Mouse (Mus musculus): ENCODE results near the gene Gm45808.
"Not testable (repeated sequence)": the region's sequence is repeated elsewhere in the genome, so short reads cannot be mapped to it uniquely, and the experiment has no call there.

Gene Gm45808

DNA sequence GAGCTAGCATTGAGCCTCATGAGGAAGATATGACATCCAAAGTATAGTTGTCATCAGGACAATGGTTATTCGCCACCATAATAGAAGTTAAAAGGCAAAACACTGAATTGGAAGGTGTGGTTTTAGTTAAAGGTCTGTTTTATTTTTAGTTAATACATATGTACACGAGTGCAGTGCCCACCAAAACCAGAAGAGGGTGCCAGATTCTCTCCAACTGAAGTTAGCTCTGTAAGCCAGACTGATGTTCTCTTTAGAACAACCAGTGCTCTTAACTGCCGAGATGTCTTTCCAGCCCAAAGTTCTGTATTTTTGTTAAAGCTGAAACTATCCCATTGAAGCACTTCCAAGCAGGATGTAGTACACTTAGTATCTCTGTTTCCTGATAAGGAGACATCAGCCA, 15.7 kb downstream of the Gm45808 start:
- DNase-seq (ENCODE audit: low spot score in 2 of 2), result peak in 1 of 2 experiments; percentile 57

DNA sequence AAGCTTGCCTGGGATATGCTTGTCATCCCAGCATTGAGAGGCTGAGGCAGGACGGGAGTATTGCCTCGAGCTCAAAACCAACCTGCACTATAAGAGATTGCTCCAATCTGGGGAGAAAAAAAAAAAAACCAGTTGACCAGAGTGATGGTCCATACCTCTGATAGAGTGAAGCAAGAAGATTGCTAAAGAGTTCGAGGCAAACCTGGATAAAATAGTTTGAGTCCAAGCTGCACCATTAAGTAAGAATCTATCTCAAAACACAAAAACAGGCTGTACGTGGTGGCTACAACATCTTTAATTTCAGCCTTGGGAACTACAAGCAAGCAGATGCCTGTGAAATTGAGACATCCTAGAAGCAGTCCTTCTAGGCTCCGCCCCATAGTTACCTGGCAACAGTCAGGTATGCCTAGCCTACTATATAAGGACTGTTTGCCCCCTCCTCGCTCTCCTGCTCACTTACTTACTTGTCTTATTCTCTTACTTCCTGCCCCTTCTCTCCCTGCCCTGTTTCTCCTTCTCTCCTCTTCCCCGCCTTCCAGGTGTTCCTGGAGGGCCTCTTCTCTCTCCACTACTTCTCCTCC, 19.4 kb downstream of the Gm45808 start:
- DNase-seq (ENCODE audit: low spot score in 2 of 2), result no peak

DNA sequence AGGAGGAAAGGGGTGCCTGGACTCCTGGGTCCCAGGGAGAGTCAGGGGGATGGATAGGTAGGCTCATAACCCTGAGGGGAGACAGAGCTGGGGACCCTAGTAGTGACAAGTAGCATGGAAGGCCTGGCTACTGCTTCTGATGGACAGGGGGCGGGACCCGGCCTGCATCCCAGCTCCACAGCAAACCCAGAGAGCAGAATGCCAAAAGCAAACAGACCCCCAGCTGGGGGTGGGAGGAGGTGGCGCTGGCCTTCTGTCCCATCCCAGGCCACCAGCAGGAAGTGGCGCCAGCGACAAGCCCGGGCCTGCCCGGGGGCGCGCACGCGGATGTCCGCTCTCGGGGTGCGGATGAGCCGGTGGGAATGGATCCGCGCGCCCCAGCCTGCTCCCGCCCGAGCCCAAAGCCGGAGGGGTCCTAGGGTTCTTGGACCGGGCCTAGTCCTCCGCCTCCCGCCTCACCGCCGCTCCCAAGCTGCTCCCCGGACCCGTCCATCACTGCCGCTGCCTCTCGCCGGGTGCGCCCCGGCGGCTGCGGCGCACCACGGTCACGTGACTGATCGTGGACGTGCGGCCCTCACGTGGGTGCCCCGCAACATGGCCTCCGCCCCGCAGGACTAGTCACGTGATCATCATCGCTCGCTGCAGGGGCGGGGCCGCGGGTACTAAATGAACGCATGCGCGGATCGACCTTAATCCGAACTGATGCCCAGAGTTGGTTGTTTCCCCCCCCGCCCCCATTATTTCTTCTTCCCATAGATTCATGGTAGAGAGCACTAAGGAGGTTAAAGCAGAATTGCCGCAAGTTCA, 20.1 kb downstream of the Gm45808 start, which contains the start of gene Bax:
Gene Bax, minus strand, starts transcription at position 616 of the 807 bp plus-strand sequence.
- peak; percentile 90 to 95 for DNase-seq (ENCODE audit: low spot score in 2 of 2)

DNA sequence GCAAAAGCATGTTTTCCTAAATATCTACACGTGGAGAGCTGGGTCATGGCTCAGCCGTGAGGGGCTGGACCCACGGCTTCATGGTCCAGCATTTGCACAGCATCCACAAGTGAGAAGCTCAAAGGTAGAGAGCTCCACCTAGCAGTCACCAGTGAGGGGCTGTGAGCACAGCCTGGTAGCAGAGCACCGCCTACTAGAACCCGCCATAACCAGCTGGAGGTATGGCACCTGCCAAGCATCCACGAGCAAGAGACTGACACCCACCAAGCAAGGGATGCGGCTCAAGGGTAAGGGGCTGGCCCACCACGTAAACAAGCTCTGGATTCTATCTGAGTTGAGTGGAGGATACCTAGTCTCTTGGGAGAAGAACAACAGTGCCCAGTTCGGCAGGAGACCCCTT, 21.1 kb downstream of the Gm45808 start:
- no peak for DNase-seq (ENCODE audit: low spot score in 2 of 2)

DNA sequence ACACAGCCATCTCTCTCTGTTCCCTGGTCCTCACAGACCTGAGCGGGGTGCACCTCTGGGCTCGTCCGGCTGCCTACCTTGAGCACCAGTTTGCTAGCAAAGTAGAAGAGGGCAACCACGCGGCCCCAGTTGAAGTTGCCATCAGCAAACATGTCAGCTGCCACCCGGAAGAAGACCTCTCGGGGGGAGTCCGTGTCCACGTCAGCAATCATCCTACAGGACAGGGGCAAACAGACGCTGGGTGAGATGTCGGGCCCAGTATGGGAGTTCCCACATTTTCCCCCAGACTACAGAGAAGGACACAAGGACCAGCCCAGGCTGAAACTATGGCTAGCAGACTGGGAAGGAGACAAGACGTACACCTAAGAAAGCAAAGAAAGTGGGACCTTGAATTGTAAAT, 21.5 kb downstream of the Gm45808 start:
- DNase-seq (ENCODE audit: low spot score in 2 of 2), result no peak

DNA sequence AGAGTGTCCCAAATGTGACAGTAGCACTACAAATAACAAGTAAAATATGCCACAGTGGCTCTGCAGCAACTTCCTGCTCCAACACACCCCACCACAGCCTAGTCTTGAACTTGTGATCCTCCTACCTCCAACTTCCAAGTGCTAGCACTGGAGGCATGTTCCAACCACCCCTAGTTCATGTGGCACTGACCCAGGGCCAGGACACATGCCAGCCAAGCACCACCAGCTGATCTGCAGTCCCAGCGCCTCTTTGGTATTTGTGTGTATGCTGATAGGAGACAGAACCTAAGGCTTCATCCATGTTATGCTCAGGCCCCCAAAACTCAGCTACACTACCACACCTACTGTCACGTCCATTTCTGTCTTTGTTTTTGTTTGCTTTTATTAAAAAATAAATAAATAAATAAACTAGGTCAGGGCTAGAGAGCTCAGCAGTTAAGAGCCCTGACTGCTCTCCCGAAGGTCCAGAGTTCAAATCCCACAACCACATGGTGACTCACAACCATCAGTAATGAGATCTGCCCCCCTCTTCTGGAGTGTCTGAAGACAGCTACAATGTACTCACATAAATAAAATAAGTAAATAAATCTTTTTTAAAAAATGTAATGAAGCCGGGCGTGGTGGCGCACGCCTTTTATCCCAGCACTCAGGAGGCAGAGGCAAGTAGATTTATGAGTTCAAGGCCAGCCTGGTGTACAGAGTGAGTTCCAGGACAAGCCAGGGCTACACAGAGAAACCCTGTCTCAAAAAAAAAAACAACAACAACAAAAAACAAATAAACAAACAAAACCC, 22.4 kb downstream of the Gm45808 start:
- DNase-seq (ENCODE audit: low spot score in 2 of 2), result no peak

DNA sequence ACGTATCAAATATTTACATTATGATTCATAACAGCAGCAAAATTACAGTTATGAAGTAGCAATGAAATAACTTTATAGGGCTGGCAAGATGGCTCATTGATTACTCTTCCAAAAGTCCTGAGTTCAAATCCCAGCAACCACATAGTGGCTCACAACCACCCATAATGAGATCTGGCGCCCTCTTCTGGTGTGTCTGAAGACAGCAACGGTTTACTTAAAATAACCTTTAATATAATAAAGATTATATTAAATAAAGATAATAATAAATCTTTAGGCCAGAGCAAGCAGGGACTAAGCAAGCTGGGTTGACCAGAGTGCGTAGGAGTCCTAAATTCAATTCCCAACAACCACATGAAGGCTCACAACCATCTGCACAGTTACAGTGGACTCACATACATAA, 23.7 kb downstream of the Gm45808 start:
- not testable (repeated sequence) for DNase-seq (ENCODE audit: low spot score in 2 of 2)

DNA sequence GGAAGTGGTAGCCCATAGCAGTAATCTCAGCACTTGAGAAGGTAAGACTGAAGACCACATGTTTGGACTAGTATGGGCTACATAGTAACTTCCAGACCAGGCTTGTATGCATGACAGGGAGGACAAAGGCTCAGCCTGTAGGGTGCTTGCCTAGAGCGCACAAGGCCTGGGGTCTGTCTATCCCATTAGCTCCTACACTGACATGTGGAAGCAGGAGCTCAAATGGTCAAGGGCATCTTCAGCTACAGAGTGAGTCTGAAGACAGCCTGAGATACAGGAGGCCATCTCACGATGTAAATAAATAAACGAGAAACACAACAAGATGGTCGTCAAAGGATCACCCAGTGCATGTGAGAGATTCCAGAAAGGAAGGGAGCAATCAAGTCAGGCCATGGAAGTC, 24.3 kb downstream of the Gm45808 start:
- DNase-seq (ENCODE audit: low spot score in 2 of 2), result no peak

DNA sequence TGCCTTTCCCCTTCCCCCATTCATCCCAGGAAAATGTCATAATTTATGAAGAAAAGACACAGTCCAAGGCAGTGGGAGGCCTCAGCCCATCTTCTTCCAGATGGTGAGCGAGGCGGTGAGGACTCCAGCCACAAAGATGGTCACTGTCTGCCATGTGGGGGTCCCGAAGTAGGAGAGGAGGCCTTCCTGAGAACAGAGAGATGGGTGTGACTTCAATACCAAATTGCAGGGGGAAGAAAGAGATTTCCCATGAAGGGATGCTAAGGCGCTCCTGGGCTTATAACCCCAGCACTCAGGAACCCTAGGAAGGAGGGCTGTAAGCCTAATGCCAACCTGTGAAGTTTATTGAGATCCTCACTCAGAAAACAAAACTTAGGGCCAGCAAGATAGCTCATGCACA, 24.8 kb downstream of the Gm45808 start:
- DNase-seq (ENCODE audit: low spot score in 2 of 2), result no peak

DNA sequence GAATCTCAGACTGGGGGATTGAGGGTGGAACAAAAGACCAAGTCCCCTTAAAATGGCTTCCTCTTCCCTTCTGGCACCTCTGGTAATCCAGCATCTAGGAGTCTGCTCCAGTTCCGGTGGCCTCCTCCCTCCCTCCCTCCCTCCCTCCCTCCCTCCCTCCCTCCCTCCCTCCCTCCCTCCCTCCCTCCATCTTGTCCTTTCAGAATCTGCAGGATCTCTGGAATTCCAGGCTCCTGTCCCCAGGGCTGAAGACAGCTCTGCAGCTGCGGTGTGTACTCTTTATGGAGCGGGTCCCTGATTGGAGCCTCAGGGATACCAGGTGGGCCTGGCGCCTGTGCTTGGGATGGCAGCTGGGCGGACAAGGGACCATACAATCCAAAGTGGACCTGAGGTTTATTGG, 25.3 kb downstream of the Gm45808 start:
- DNase-seq (ENCODE audit: low spot score in 2 of 2), result no peak

DNA sequence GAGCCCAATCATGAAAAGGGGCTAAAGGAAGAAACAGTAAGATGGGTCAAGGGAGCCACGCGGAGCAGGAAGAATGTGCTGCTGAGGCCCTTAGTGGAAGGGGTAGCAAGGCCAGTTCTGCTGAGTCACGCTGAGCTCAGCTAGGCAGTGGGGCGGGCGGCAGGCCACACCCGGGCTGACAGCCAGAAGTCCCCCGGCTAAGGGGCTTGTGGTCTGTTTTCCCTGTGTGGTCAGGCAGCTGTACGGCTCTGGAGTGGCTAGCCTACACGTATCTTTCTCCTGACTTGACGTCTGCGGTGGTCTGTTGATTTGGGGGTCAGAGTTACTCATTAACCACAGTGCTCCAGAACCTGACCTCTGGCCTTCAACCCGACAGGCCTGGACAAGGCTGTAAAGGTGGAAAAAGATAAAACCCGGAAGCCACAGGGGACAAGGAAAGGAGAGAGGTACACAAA, 25.7 kb downstream of the Gm45808 start:
- DNase-seq (ENCODE audit: low spot score in 2 of 2), result peak; percentile 79 to 82

DNA sequence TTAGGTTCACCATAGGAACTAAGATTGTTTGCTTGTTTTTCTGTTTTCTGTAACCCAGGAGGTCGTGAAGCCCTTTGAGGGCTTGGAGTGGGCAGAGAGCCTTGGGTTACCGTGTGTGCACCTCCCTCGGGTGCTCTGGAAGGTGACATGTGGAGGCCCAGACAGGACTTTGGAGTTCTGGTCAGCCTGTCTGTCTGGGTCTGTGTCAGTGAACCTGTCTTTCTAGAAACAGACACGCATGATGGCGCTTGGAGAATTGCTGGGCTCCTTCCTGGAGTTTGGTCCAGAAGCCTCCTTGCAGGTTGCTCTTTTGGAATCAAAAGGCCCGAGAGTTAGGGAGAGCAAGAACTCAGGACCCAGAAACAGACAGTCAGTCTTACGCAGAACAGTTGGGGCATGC, 26.2 kb downstream of the Gm45808 start:
- no peak for DNase-seq (ENCODE audit: low spot score in 2 of 2)

DNA sequence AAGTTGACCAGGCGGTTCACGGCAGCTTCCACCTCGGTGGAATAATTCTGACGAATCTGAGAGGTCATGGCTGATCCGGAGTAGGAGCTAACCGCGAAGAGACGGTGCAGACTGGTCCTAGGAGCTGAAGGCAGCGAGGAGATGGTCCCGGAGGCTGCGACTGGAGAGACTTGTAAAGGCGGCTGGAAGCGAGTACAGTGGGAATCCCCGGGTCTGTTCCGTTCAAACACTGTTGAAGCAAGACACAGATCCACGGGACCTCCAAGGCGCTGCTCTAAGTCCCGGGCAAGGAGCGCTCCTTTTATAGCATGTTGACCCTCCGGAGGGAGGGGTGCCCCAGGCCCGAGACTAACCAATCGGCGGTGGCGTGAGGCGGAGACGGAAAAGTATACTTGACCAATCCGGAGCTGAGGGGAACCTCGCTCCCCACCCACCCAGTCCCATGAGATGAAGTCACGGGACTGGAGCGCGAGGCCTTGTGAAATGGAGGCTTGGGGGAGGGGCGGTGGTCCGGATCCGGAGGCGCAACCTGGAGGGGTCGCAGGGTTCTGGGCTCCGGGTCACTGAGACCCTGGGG, 27.0 kb downstream of the Gm45808 start, which contains the start of gene Ftl1:
Gene Ftl1, minus strand, starts transcription at position 321 of the 577 bp plus-strand sequence.
- DNase-seq (ENCODE audit: low spot score in 2 of 2), result peak; percentile 91 to 97

DNA sequence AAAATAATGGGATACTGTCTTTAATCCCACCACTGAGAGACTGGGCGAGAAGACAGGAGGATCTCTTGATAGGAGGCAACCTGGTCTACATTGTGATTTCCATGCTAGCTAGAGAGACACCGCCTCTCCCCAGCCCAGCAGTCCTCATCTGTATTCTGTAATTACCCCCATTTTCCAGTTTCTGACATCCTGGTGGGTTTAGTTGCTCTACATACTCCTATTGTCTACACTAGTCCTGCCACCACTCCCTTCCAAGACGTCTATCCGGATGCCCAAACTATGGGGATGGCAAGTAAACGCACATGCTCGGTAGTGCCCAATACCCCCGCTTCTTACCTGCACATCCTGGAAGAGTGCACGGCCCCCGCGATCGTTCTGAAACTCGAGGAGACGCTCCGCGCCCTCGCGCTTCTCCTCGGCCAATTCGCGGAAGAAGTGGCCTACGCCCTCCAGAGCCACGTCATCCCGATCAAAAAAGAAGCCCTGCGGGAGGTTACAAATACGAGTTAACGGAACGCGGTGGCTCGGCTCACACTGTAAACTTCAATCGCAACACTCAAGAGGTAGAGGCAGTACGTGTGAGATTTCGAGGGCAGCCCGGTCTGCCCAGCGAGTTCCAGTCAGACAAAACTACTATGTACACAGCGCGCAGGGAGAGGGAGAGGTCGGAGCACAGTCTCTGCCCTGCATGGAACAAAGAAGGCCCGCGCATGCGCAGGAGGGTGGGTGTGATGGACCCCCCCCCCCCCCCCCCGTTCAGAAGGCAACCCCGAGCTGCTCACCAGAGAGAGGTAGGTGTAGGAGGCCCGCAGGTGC, 27.7 kb downstream of the Gm45808 start:
- peak; percentile 46 to 72 for DNase-seq (ENCODE audit: low spot score in 2 of 2)

DNA sequence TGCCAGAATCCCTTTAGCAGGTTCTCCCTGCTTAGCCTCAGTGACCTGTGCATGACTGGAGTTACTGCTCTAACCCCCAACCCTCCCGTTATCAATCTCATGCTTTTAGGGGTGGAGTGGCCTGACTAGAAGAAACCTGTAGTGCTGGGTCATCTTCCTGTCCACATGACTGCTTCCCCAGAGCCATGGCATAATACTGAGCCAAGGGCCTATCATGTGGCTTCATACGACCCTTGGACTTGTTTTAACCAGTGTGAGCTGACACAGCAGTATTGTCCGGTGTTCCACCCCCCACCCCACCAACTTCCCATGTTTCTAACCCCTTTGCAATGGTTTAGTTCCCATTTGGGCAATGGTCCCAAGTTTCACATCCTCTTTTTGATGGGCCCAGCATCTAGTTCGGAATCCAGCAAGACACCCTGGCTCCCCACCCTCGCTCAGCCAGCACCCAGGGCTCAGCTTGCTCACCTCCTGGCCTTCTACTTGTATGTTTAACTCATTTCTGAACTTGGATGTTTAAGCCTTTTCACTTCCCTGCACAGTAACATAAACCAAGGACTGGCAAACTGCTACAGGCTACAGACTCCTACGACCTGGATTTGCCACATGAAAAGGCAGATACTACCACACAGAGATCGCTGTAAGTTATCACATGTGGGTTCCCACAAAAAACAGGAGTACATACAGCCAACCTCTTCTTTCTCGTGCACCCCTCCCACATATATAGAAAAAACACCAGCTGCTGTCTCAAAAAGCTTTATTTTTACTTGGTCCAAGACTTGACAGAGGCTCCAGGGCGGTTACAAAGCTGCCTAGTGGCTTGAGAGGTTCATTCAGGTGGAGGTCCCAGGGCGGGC, 29.2 kb downstream of the Gm45808 start:
- DNase-seq (ENCODE audit: low spot score in 2 of 2), result peak in 1 of 2 experiments; percentile 51

DNA sequence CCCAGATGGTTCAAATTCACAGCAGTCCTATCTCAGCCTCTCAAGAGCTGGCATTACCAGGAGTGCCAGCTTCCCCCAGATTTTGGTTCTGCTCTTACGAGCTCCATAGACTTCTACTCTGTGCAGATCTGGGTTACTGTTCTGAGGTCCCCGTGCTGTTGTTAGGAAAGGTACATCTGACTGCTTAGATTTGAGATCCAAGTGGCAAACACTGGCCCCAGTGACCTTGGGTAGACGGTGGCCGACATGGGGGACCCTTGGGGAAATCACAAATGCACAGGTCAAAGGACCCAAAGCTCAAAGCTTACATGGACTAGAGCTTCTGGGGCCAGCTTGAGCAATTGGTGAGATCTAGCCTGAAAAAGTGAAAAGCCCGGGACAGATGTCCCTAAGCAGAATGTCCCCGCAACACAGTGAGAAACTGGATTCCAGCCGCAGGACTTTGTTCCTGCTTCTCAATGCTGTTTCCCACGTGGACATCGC, 29.8 kb downstream of the Gm45808 start:
- DNase-seq (ENCODE audit: low spot score in 2 of 2), result no peak

DNA sequence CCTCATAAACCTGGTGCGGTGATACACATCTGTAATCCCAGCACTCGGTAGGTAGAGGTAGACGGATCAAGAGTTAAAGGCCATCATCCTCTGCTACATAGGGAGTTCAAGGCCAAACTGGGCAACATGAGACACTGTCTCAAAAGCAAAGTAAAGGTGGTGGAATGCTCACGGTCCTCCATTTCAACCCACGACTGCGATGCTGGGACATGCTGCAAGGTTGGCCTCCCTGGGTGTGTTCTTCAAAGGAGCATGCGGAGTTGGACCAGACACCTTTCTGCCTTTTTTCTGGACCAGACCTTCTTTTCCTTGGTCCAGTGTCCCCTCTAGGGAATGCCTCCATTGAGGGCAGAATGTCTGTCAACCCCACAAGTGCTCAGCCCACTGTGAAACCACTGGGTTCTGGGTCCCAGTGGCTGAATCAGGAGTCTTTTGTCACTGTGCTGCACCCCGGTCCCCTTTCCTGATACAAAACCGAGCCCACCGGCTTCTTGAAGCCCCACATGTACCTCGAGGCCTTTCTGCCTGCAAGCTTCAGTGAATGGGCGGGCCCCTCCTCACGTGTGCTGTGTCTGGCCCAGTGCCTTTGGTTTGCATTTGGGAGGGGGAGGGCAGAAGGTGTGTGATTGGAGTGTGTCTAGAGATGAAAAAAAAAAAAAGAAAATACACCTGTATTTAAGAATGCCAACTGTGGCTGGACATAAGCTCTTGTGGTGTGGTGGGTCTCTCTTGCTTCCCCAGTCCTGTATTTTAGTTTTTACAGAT, 30.5 kb downstream of the Gm45808 start:
- DNase-seq (ENCODE audit: low spot score in 2 of 2), result no peak

DNA sequence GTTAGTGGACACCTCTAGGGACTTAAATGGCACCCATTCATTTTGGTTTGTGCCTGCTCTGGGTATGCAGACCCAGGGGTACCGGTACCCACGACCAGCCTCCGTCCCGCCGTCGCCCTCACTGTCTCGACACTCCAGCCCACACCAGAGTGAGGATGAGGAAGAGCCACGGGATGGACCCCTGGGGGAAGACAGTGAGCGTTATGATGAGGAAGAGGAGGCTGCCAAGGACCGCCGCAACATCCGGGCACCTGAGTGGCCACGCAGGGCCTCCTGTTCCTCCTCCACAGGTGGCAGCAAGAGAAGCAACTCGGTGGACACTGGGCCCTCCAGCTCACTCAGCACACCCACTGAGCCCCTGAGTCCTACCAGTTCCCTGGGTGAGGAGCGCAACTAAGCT, 31.6 kb downstream of the Gm45808 start:
- DNase-seq (ENCODE audit: low spot score in 2 of 2), result no peak

DNA sequence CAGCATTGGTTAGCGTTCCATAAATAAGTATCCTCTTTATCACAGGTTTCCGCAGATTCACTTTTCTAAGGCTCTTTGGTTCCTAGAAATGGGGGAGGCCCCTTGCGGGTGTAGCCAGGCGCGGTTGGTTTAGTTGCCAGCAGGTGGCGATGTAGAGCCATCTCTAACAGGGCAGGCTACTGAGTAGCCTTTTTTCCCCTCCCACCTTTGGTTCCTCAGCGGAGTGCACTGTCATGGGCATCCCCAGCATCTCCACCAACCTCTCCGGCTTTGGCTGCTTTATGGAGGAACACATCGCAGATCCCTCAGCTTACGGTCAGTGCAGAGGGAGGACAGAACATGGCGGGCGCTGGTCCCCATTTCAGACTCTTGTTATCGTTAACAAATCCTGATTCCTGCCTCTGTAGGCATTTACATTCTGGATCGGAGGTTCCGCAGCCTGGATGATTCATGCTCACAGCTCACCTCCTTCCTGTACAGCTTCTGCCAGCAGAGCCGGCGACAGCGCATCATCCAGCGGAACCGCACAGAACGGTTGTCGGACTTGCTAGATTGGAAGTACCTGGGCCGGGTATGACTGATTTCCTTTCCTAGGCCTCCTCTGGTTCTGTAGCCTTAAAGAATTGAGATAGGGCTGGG, 35.1 kb downstream of the Gm45808 start:
- DNase-seq (ENCODE audit: low spot score in 2 of 2), result peak in 1 of 2 experiments; percentile 77
